Mouse (Mus musculus) large intestine, adult 2 months (tissue): ENCODE measurements around the gene Rassf1. TPM values are rescaled to one million over a fixed set of nuclear protein-coding genes. Genes with fewer than 3 reads are reported as not detected.

Experiments
- polyA plus RNA-seq: library from polyadenylated mRNA; depleted of rRNA; stranded (reverse); fragments of >200 nt; gene quantifications from 2 replicates; pipeline ENCODE4 v1.2.3, GENCODE M21; 2012; rRNA removed

Gene Rassf1
- polyA plus RNA-seq, 1 experiment, result 28.6 TPM

Other genes starting within 250 kb of the Rassf1 start
- 12.2 and 12.8 TPM in 2 replicates for gene Hemk1, start 213.2 kb upstream of the Rassf1 start, polyA plus RNA-seq
- gene 6430571L13Rik, start 211.0 kb upstream of the Rassf1 start, polyA plus RNA-seq, result 0.05 and 0.16 TPM in 2 replicates
- 2.2 and 4.1 TPM in 2 replicates for gene Cacna2d2, start 151.9 kb upstream of the Rassf1 start, polyA plus RNA-seq
- 48.8 and 55.0 TPM in 2 replicates for gene Tmem115, start 17.6 kb upstream of the Rassf1 start, polyA plus RNA-seq
- gene Cyb561d2, start 9.4 kb upstream of the Rassf1 start, polyA plus RNA-seq, result 42.8 and 43.7 TPM in 2 replicates
- gene Nprl2, start 9.3 kb upstream of the Rassf1 start, polyA plus RNA-seq, result 27.7 and 31.6 TPM in 2 replicates
- gene Zmynd10, start 4.3 kb upstream of the Rassf1 start, polyA plus RNA-seq, result 0.29 and 0.40 TPM in 2 replicates
- gene Tusc2, start 11.7 kb downstream of the Rassf1 start, polyA plus RNA-seq, result 45.2 and 46.3 TPM in 2 replicates
- gene Hyal2, start 16.4 kb downstream of the Rassf1 start, polyA plus RNA-seq, result 76.1 and 127 TPM in 2 replicates
- 1.7 and 4.5 TPM in 2 replicates for gene Hyal1, start 25.4 kb downstream of the Rassf1 start, polyA plus RNA-seq
- 19.0 and 29.1 TPM in 2 replicates for gene Naa80, start 27.3 kb downstream of the Rassf1 start, polyA plus RNA-seq
- 0.36 and 0.57 TPM in 2 replicates for gene Hyal3, start 29.3 kb downstream of the Rassf1 start, polyA plus RNA-seq
- 60.1 and 74.4 TPM in 2 replicates for gene Ifrd2, start 36.1 kb downstream of the Rassf1 start, polyA plus RNA-seq
- 38.6 and 47.6 TPM in 2 replicates for gene Sema3b, start 57.7 kb downstream of the Rassf1 start, polyA plus RNA-seq
- 470 and 526 TPM in 2 replicates for gene Gnai2, start 83.8 kb downstream of the Rassf1 start, polyA plus RNA-seq
- 1.5 and 1.7 TPM in 2 replicates for gene Slc38a3, start 118.0 kb downstream of the Rassf1 start, polyA plus RNA-seq
- 0.35 and 0.55 TPM in 2 replicates for gene Gnat1, start 128.2 kb downstream of the Rassf1 start, polyA plus RNA-seq
- gene Sema3f, start 158.9 kb downstream of the Rassf1 start, polyA plus RNA-seq, result 14.1 and 20.1 TPM in 2 replicates
- gene Rbm5, start 219.4 kb downstream of the Rassf1 start, polyA plus RNA-seq, result 37.9 and 62.1 TPM in 2 replicates